Mouse (Mus musculus): ENCODE measurements around the gene Serpinb1a.
A peak's percentile ranks its signal among the peaks of the same experiment; 100 is the strongest.

Gene Serpinb1a

DNA sequence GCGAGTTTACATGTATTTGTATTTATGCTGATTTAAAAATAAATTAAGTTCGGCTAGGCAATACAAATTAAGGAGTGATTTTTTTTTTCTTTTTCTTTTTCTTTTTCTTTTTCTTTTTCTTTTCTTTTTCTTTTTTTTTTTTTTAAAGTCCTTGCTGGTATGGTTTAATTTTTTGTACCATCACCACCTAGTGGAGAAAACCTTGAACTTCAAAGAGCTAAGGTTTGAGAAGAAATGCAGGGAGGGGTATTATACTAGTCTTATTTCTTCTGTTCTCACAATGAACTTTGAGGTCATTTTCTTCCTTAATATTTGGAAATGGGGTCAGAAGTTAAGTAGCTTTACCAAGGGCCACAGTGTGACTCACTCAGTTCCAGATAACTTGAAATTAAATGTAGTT is 51.9 kb downstream of the Serpinb1a start:
- DNase-seq (ENCODE audit: low read depth, low spot score) = peak; percentile 16

DNA sequence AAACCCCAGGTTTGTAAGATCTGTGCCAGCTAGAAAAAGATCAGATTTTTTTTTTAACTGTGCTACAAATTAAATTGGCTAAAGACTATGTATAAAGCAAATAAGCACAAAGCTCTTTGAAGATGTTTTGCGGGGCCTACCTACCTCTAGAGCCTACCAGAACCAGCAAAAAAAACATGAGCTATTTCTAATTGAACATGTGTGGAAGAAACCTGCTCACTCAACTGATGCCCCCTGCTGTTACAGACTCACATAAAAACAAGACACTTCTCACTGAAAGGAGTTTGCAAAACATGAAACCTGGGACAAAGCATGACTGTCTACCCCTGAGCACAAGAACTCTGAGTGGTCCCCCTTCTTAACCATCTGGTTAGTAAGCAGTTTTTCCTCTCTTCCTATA is 53.9 kb downstream of the Serpinb1a start:
- no peak for DNase-seq (ENCODE audit: low read depth, low spot score)

DNA sequence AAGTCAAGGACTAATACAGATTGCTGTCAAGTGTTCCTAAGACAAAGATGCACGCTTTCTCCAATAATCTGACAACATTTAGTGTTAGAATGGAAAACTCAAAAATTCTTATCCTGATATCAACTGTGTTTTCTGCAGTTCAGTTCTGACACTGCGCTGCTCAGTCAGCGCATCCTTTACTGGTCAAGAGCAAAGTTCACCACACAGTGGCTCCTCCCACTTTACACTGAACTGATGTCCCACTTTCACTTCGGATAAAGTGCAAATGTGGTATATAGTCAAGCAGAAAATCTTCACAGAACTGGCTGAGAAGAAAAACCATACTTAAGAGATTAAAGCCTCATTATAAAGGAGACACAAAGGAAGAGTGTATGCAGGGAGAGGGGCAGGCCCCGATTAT is 55.8 kb downstream of the Serpinb1a start:
- DNase-seq (ENCODE audit: low read depth, low spot score) = no peak

DNA sequence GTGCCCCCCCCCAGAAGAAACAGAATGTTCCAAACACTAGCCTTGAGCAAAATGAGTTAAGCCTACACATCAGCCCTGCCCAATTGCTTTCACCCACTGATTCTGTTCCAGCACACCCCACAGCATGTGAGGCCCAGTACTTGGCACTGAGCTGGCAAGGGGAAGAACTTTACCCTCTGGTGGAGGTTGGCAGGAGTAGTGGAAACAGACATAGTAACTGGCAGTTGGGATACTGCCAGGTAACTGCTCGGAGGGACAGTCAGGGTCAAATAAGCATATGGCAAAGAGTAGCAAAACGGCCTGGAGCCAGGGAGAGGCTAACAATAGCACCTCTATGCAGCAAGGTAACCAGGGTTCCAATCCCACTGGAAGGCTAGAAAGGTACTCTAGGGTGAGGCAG is 56.4 kb downstream of the Serpinb1a start:
- no peak for DNase-seq (ENCODE audit: low read depth, low spot score)
